Mouse (Mus musculus) erythroblast, embryonic 14.5 days (primary cell): Measurements from ENCODE around the gene Slc3a2.

ENCODE experiments used
- GATA1 ChIP-seq: IDR thresholded peaks from 2 replicates; pipeline ENCODE4 v1.6.1; 2012; ENCODE audit warnings: low read length, inconsistent platforms, mixed read lengths
- TAL1 ChIP-seq: IDR thresholded peaks from 3 replicates; pipeline ENCODE4 v1.6.1; 2012; ENCODE audit warnings: low read length, inconsistent platforms, mixed read lengths

DNA sequence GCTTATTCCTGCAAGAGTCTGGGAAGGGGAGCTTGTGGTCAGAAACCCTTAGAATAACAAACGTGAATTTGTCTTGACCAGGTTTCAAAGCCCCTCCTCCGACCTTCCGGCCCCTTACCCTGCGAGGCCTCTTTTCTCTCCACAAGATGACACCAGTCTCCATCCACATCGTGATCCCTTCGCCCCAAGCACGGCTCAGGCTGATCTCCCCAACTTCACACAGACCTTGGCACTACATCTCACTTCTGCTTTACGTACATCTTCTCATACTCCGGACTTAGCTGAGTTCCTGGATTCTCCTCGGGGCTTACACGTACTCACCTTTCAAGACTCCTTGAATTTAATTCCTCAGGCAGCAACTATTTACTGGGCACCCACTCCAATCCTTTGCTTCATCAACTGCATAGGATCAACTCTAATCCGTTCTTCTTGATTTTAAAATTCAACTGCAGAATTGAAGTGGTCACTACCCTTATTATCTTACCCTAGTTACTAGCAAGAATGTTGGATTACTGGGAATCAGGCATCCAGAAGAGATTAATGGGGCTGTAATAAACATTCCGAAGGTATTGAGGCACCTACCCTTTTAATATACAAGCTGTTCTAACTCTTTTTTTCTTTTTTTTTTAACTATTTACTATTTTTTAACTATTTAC, 9.0 kb downstream of the Slc3a2 start:
- TF ChIP-seq GATA1, result no peak
- no peak for TF ChIP-seq TAL1
